Mouse (Mus musculus): ENCODE results near the gene Prss40.
"Not testable (repeated sequence)": the region's sequence is repeated elsewhere in the genome, so short reads cannot be mapped to it uniquely, and the experiment has no call there.

Gene Prss40

GRCm38 (mm10) chr1:34536291-34536766 is 24.4 kb downstream of the Prss40 start:
- no peak for DNase-seq (ENCODE audit: extremely low read depth, low read depth, low spot score)

- not testable (repeated sequence) for DNase-seq (ENCODE audit: extremely low read depth, low read depth, low spot score)
These were observed 25.6 kb downstream of the Prss40 start, which contains the start of gene Cfc1 for GRCm38 (mm10) chr1:34535043-34535698. Gene Cfc1 (plus strand): TSS chr1:34535648.

- not testable (repeated sequence) for DNase-seq (ENCODE audit: extremely low read depth, low read depth, low spot score)
These were observed 26.2 kb downstream of the Prss40 start for GRCm38 (mm10) chr1:34534574-34534973.

GRCm38 (mm10) chr1:34523647-34524046 is 37.1 kb downstream of the Prss40 start:
- no peak for DNase-seq (ENCODE audit: extremely low read depth, low read depth, low spot score)

- no peak for DNase-seq (ENCODE audit: extremely low read depth, low read depth, low spot score)
These were observed 37.9 kb downstream of the Prss40 start for GRCm38 (mm10) chr1:34522850-34523244.

GRCm38 (mm10) chr1:34522205-34522849 is 38.4 kb downstream of the Prss40 start:
- no peak for DNase-seq (ENCODE audit: extremely low read depth, low read depth, low spot score)

GRCm38 (mm10) chr1:34518259-34518658 is 42.5 kb downstream of the Prss40 start:
- DNase-seq (ENCODE audit: extremely low read depth, low read depth, low spot score), result no peak

GRCm38 (mm10) chr1:34517797-34518196 is 42.9 kb downstream of the Prss40 start:
- not testable (repeated sequence) for DNase-seq (ENCODE audit: extremely low read depth, low read depth, low spot score)

- not testable (repeated sequence) for DNase-seq (ENCODE audit: extremely low read depth, low read depth, low spot score)
These were observed 43.4 kb downstream of the Prss40 start for GRCm38 (mm10) chr1:34517297-34517696.

- no peak for DNase-seq (ENCODE audit: extremely low read depth, low read depth, low spot score)
These were observed 44.1 kb downstream of the Prss40 start for GRCm38 (mm10) chr1:34516595-34516994.

GRCm38 (mm10) chr1:34513068-34513467 is 47.7 kb downstream of the Prss40 start:
- DNase-seq (ENCODE audit: extremely low read depth, low read depth, low spot score), result no peak

- no peak for DNase-seq (ENCODE audit: extremely low read depth, low read depth, low spot score)
These were observed 49.7 kb downstream of the Prss40 start for GRCm38 (mm10) chr1:34511027-34511426.

GRCm38 (mm10) chr1:34510575-34510981 is 50.2 kb downstream of the Prss40 start:
- no peak for DNase-seq (ENCODE audit: extremely low read depth, low read depth, low spot score)

- no peak for DNase-seq (ENCODE audit: extremely low read depth, low read depth, low spot score)
These were observed 52.8 kb downstream of the Prss40 start for GRCm38 (mm10) chr1:34507986-34508385.

GRCm38 (mm10) chr1:34505970-34506551 is 54.7 kb downstream of the Prss40 start:
- no peak for DNase-seq (ENCODE audit: extremely low read depth, low read depth, low spot score)

GRCm38 (mm10) chr1:34505307-34505706 is 55.4 kb downstream of the Prss40 start:
- DNase-seq (ENCODE audit: extremely low read depth, low read depth, low spot score), result no peak

GRCm38 (mm10) chr1:34502991-34503390 is 57.8 kb downstream of the Prss40 start:
- DNase-seq (ENCODE audit: extremely low read depth, low read depth, low spot score), result no peak

Measured in fat pad, adult 2 months (tissue).